Mouse (Mus musculus) left cerebral cortex, postnatal 4 days (tissue): Measurements from ENCODE around the gene Gm20481. TPM values are rescaled to one million over a fixed set of nuclear protein-coding genes. Genes with fewer than 3 reads are reported as not detected.
"Not testable (repeated sequence)": the region's sequence is repeated elsewhere in the genome, so short reads cannot be mapped to it uniquely, and the experiment has no call there.

ENCODE experiments used
- DNase-seq: peaks from one replicate; pipeline ENCODE4 v3.0.0-alpha.2; 2022
- intact Hi-C: fragments of 180-260 bp; cut with DNase I; formaldehyde crosslinking; loops from one replicate; pipeline ENCODE4 v1.15.1; 2025
- total RNA-seq, 2 experiments: library from RNA; stranded (reverse); gene quantifications; 2 replicates each; pipeline ENCODE4 v1.2.3; 2021

Gm20481 gene
- total RNA-seq, 2 experiments from 2014 or later: not detected

- no peak for DNase-seq
- intact Hi-C loops: loop anchor here (2.0 kb wide), 1 partner anchor 69 kb away; no protein-coding TSS in a partner anchor
Measured at GRCm38 (mm10) chr17:35001452-35002152, 31.9 kb downstream of the Gm20481 start.

- no peak for DNase-seq
- intact Hi-C loops: loop anchor here (2.0 kb wide), 1 partner anchor 70 kb away; no protein-coding TSS in a partner anchor
Measured at GRCm38 (mm10) chr17:35002153-35002865, 32.6 kb downstream of the Gm20481 start.

- intact Hi-C loops: loop anchor here (2.0 kb wide), 1 partner anchor 70 kb away; no protein-coding TSS in a partner anchor
- no peak for DNase-seq
Measured at GRCm38 (mm10) chr17:35003022-35003838, 33.5 kb downstream of the Gm20481 start.

GRCm38 (mm10) chr17:35004075-35004717 lies 34.5 kb downstream of the Gm20481 start:
- intact Hi-C loops: no loop called here
- DNase-seq: no peak

GRCm38 (mm10) chr17:35005158-35005557 lies 35.4 kb downstream of the Gm20481 start:
- intact Hi-C loops: no loop called here
- DNase-seq: no peak

GRCm38 (mm10) chr17:35005902-35006301 lies 36.2 kb downstream of the Gm20481 start:
- DNase-seq, intact Hi-C loops: not testable (repeated sequence)

GRCm38 (mm10) chr17:35007387-35007991 lies 37.8 kb downstream of the Gm20481 start:
- intact Hi-C loops: no loop called here
- DNase-seq: no peak

GRCm38 (mm10) chr17:35009586-35009985 lies 39.9 kb downstream of the Gm20481 start:
- no peak for DNase-seq
- intact Hi-C loops: no loop called here

- intact Hi-C loops: loop anchor here (5.0 kb wide), 1 partner anchor 101 kb away; no protein-coding TSS in a partner anchor
- DNase-seq: no peak
Measured at GRCm38 (mm10) chr17:35011440-35011839, 41.7 kb downstream of the Gm20481 start.

GRCm38 (mm10) chr17:35012430-35012829 lies 42.7 kb downstream of the Gm20481 start:
- intact Hi-C loops: loop anchor here (5.0 kb wide), 1 partner anchor 100 kb away; no protein-coding TSS in a partner anchor
- no peak for DNase-seq

GRCm38 (mm10) chr17:35013221-35013620 lies 43.5 kb downstream of the Gm20481 start:
- no peak for DNase-seq
- intact Hi-C loops: loop anchor here (5.0 kb wide), 1 partner anchor 99 kb away; no protein-coding TSS in a partner anchor

GRCm38 (mm10) chr17:35015296-35015695 lies 45.6 kb downstream of the Gm20481 start:
- intact Hi-C loops: no loop called here
- DNase-seq: no peak

- peak; percentile 92 for DNase-seq
- intact Hi-C loops: no loop called here
Measured at GRCm38 (mm10) chr17:35016376-35016775, 46.7 kb downstream of the Gm20481 start, which contains the start of gene Vwa7. Gene Vwa7 (plus strand): TSS chr17:35016579.

- intact Hi-C loops: no loop called here
- DNase-seq: no peak
Measured at GRCm38 (mm10) chr17:35016791-35017705, 47.3 kb downstream of the Gm20481 start.

GRCm38 (mm10) chr17:35017706-35018030 lies 48.0 kb downstream of the Gm20481 start:
- intact Hi-C loops: no loop called here
- no peak for DNase-seq

GRCm38 (mm10) chr17:35018171-35018570 lies 48.5 kb downstream of the Gm20481 start:
- intact Hi-C loops: no loop called here

GRCm38 (mm10) chr17:35019894-35020293 lies 50.2 kb downstream of the Gm20481 start:
- no peak for DNase-seq
- intact Hi-C loops: no loop called here

More at GRCm38 (mm10) chr17:35018171-35018570, 48.5 kb downstream of the Gm20481 start:
- DNase-seq: no peak

- DNase-seq: no peak
- intact Hi-C loops: no loop called here
Measured at GRCm38 (mm10) chr17:35020551-35020950, 50.8 kb downstream of the Gm20481 start.
